Mouse (Mus musculus): ENCODE measurements around the gene Il17c. TPM values are rescaled to one million over a fixed set of nuclear protein-coding genes. Genes with fewer than 3 reads are reported as not detected.

Il17c gene
- polyA plus RNA-seq, 1 experiment from 2014 or later, result not detected

DNA sequence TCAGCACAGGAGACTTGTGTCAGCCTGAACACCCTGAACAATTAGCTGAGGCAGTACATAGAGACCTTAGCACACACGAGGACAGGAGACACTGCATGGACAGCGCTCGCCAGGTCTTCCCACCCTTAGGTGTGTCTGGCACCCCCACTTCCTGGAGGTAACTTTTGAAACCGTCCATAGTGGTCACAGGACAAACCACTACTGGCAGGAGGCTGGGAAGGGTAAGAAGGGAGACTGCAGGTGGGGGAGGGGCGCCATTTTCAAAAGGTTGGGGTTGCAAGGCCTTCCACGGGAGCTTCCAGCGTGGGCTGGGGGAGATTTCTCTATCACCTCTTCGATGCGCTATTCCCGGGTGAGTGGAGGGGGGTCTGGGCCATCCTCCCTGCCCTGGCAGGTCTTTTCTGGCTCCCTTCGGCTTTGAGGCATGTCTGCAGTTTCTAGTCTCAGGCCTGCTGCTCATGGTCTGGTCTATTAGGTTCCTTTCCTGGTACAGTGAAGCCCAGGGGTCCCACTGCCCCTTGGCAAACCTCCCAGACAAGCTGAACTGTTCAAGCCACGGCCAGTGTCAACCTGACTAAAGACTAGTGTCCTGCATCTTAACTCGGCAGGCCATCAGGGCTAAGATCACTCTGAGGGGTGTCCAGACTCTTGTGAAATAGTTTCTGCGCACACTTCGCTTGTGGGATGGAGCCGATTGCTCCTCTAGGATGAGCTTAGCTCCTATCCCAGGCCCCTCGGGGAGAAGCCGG is 10.0 kb downstream of the Il17c start:
- WGBS, result 28% methylated on average over 18 of the region's 18 CpGs
- peak overlapping the region; percentile 71 for H3K27ac ChIP-seq (replicated peaks)
- peaks cover 38% of the 10 kb centered on the region for H3K36me3 ChIP-seq
- ATAC-seq (ENCODE audit: extremely low read depth, insufficient number of reproducible peaks, low FRiP score, low TSS enrichment), result no peak
- peak overlapping the region; percentile 68 for H3K4me3 ChIP-seq
- H3K9ac ChIP-seq, result peak overlapping the region; percentile 88
- H3K4me2 ChIP-seq, result peak overlapping the region; percentile 90
- no peaks in the 10 kb centered on the region for H3K27me3 ChIP-seq (replicated peaks)
- H3K4me1 ChIP-seq, result peaks cover 19% of the 10 kb centered on the region
- no peaks in the 10 kb centered on the region for H3K9me3 ChIP-seq

DNA sequence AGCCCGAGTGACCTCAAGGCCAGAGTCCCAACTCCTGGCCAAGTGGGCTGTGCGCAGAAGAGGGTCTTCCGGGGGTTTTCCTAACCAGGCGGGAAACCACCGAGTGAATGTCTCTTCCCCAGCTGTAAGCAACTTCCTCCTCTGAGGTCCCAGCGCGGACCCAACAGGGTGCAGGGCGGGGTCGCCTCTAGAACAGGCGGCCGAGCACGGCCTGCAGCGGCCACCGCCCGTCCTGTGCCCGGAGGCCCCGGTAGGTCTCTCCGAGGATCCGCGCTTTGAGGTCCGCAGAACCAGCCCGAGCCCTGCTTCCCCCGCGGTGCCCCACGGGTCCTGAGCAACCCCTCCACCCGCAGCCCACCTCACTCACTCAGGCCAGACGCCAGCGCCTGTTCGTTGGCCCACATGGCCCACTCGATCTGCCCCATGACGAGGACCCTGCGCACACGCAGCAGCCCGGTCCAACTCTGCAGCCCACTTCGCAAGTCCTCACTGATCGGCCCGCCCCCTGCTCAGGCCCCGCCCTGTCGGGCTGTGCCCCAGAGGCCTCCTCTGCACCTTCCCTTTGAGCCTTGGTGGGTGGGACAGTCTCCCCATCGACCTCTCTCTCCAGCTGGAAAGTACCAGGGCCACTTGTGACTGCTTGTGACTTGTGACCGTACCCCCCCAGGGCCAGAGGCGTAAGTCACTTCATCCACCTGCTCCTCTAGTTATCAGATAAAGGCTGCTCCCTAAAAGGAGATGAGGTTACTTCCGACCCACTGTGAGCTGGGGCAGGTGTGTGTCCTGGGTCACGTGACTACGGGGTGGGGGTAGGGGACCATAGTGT is 10.8 kb downstream of the Il17c start, which contains the start of gene Cyba:
Gene Cyba, minus strand, starts transcription at position 488 of the 826 bp plus-strand sequence.
- Histone ChIP-seq H3K9me3 (no peaks in the 10 kb centered on the region), H3K36me3 (peaks cover 46% of the 10 kb centered on the region), H3K4me2 (peak within 1 kb of the TSS; percentile 90), H3K4me3 (peak within 1 kb of the TSS; percentile 68), H3K9ac (peak within 1 kb of the TSS; percentile 88), H3K4me1 (peaks cover 22% of the 10 kb centered on the region), H3K27me3 (replicated peaks) (no peaks in the 10 kb centered on the region), H3K27ac (replicated peaks) (peak within 1 kb of the TSS; percentile 71)
- 3% methylated on average over 45 of the region's 45 CpGs for WGBS
- ATAC-seq (ENCODE audit: extremely low read depth, insufficient number of reproducible peaks, low FRiP score, low TSS enrichment), result peak; percentile 51; the same call in 1 of the 2 replicates

DNA sequence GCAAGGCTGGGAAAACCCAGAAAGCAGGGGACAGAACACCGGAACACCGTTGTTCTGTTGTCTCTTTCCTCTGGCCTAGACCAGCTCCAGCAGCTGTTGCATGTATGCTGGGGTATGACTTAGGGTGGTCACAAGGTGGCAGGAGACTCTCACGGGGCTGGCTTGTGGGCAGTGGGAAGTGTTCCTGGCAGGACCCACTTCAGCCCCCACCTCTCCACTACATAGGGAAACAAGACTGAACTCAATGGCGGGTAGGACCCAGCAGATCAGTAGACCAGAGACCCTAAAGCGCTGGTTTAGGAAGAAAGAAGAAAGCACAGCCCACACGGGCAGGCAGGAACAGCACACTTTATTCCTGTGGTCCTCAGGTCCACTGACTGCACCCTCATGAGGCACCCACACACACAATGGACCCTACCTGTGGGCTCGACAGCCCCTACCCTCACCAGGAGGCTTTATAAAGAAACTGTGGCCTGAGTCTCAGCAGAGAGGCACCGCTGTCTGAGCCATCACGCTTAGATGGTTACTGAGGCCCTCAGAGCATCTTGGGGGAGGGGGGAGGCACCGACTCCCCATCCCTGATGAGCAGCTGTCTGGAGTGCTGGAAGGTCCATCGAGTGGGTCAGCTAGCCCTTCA is 11.6 kb downstream of the Il17c start:
- Histone ChIP-seq H3K27me3 (replicated peaks) (no peaks in the 10 kb centered on the region), H3K36me3 (peaks cover 51% of the 10 kb centered on the region), H3K4me1 (peaks cover 29% of the 10 kb centered on the region), H3K9me3 (no peaks in the 10 kb centered on the region), H3K4me3 (peak overlapping the region; percentile 68), H3K27ac (replicated peaks) (peak overlapping the region; percentile 71; the same call in 1 of the 2 replicates), H3K4me2 (peak overlapping the region; percentile 90), H3K9ac (peak overlapping the region; percentile 88)
- peak; percentile 1; the same call in 1 of the 2 replicates for ATAC-seq (ENCODE audit: extremely low read depth, insufficient number of reproducible peaks, low FRiP score, low TSS enrichment)
- 63% methylated on average over 11 of the region's 11 CpGs for WGBS

DNA sequence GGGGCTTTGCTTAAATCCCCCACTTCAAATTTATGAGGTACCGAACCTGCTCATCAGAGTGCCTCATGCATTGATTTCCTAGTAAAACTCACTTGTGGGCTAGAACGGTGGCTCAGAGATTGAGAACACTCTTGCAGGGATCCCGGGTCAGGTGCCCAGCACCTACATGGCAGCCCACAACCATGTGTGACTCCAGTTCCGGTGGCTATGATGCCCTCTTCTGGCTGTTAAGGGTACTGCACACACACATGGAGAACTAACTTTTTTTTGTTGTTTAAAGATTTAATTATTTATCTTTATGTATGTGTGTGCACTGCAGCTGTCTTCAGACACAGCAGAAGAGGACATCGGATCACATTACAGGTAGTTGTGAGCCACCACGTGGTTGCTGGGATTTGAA is 13.6 kb downstream of the Il17c start:
- Histone ChIP-seq H3K9me3 (no peaks in the 10 kb centered on the region), H3K4me2 (no peak overlapping the region), H3K9ac (no peak overlapping the region), H3K36me3 (peaks cover 56% of the 10 kb centered on the region), H3K4me3 (no peak overlapping the region), H3K4me1 (peaks cover 30% of the 10 kb centered on the region), H3K27ac (replicated peaks) (no peak overlapping the region), H3K27me3 (replicated peaks) (no peaks in the 10 kb centered on the region)
- WGBS, result 86% methylated on average over 6 of the region's 6 CpGs
- ATAC-seq (ENCODE audit: extremely low read depth, insufficient number of reproducible peaks, low FRiP score, low TSS enrichment), result no peak

DNA sequence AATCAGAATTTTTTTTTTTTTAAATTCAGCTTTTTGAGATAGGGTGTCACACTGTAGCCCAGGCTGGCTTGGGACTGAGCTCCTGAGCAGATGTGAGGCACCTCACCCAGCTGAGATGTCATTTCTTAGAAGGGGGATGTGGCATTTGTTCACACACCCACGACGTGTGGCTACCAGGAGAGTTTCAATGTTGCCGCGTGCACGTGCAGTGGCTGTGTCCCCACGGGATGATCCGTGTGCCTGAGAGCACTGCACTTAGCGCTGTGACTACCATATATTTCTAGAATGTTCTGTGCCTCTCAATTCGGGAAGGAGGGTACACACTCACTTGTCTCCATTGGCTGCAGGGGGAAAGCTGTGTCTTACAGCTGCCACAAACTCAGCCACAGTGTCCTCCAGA is 14.3 kb downstream of the Il17c start:
- 93% methylated on average over 9 of the region's 9 CpGs for WGBS

DNA sequence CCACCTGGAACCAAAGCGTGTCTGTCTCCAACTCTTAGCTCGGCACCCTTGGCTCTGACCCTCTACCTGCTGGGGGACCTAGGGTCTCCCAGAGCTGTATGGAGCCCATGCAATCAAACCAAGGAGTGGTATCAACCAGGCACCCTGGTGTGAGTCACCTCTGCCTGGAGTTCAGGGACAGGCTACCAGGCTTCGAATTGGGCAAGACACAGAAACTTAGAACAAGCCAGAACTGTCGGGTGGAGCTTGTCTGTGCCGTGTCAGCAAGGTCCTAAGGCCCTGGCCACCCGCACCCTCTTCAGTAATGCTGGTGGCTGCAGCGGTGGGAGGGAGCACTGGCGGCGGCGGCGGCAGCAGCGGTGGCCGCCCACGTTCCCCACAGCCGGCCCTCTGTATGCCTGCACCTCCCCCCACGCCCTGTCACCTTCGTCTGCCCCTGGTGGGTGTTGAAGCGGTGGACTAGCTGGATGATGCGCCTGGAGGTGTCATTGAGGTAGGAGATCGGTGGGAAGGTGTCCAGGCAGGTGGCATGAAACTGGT is 14.8 kb downstream of the Il17c start:
- Histone ChIP-seq H3K36me3 (peaks cover 56% of the 10 kb centered on the region), H3K4me1 (peaks cover 28% of the 10 kb centered on the region), H3K27me3 (replicated peaks) (no peaks in the 10 kb centered on the region), H3K27ac (replicated peaks) (no peak overlapping the region), H3K4me2 (no peak overlapping the region), H3K9ac (no peak overlapping the region), H3K4me3 (no peak overlapping the region), H3K9me3 (no peaks in the 10 kb centered on the region)
- ATAC-seq (ENCODE audit: extremely low read depth, insufficient number of reproducible peaks, low FRiP score, low TSS enrichment), result no peak
- 76% methylated on average over 20 of the region's 20 CpGs for WGBS

More for the DNA sequence above, 14.3 kb downstream of the Il17c start:
- H3K27ac ChIP-seq (replicated peaks), result no peak overlapping the region
- no peaks in the 10 kb centered on the region for H3K9me3 ChIP-seq
- no peak for ATAC-seq (ENCODE audit: extremely low read depth, insufficient number of reproducible peaks, low FRiP score, low TSS enrichment)
- H3K4me1 ChIP-seq, result peaks cover 30% of the 10 kb centered on the region
- H3K36me3 ChIP-seq, result peaks cover 56% of the 10 kb centered on the region
- H3K27me3 ChIP-seq (replicated peaks), result no peaks in the 10 kb centered on the region
- no peak overlapping the region for H3K9ac ChIP-seq
- H3K4me3 ChIP-seq, result no peak overlapping the region
- H3K4me2 ChIP-seq, result no peak overlapping the region

DNA sequence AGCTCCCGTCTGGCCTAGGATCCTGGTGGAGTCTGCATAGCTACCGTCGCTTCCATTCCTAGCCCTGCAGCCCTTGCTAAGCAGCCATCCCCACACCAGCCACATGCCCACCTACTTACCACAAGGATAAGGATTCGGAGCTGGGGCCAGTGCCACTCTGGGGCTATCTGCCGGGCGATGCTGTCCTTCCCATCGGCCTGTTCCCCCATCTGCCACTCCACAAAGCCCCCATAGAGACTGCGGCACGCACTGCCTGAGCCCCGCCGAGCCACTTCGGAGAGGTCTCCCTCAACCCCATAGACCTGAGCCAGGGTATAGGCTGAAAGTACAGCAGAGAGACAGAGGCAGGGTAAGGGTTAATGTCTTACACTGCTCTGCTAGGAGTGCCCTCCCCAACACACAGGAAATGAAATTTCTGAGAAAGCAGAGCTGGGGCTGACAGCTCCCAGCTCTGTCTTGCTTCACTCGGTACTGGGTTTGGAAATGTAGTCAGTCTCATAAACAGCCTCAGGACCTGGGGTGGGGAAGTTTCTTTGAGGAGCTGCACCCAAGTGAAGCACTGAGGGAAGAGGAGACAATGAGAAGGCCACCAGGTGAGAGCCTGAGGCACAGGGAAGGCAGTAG is 16.0 kb downstream of the Il17c start:
- H3K36me3 ChIP-seq, result peaks cover 56% of the 10 kb centered on the region
- WGBS, result 82% methylated on average over 13 of the region's 13 CpGs

DNA sequence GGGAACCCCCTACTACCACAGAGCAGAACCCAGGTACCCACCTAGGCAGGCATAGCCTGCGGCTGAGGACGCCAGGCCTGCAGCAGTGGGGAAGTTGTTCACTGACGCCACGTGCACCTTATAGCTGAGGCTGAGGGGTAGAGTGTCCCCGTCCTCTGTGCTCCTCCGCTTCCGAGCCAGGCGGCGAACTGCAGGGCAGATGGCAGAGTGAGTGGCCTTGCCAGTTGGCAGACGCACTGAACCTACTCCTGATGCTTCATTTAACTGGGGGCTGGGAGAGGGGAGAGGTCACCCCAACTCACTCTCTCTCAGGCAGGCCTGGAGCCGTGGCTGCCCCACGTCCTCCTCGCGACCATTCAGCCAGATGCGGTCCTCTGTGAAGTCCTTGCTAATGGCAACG is 17.5 kb downstream of the Il17c start:
- 87% methylated on average over 16 of the region's 16 CpGs for WGBS
- ATAC-seq (ENCODE audit: extremely low read depth, insufficient number of reproducible peaks, low FRiP score, low TSS enrichment), result no peak
- Histone ChIP-seq H3K4me3 (no peak overlapping the region), H3K4me1 (peaks cover 21% of the 10 kb centered on the region), H3K9me3 (no peaks in the 10 kb centered on the region), H3K4me2 (no peak overlapping the region), H3K36me3 (peaks cover 46% of the 10 kb centered on the region), H3K27me3 (replicated peaks) (no peaks in the 10 kb centered on the region), H3K9ac (no peak overlapping the region), H3K27ac (replicated peaks) (no peak overlapping the region)

More for the DNA sequence above, 16.0 kb downstream of the Il17c start:
- peaks cover 23% of the 10 kb centered on the region for H3K4me1 ChIP-seq
- no peaks in the 10 kb centered on the region for H3K27me3 ChIP-seq (replicated peaks)
- peak overlapping the region; percentile 8; the same call in 1 of the 2 replicates for H3K4me2 ChIP-seq
- H3K27ac ChIP-seq (replicated peaks), result peak overlapping the region; percentile 63
- no peak for ATAC-seq (ENCODE audit: extremely low read depth, insufficient number of reproducible peaks, low FRiP score, low TSS enrichment)
- no peak overlapping the region for H3K4me3 ChIP-seq
- H3K9ac ChIP-seq, result peak overlapping the region; percentile 33
- no peaks in the 10 kb centered on the region for H3K9me3 ChIP-seq

DNA sequence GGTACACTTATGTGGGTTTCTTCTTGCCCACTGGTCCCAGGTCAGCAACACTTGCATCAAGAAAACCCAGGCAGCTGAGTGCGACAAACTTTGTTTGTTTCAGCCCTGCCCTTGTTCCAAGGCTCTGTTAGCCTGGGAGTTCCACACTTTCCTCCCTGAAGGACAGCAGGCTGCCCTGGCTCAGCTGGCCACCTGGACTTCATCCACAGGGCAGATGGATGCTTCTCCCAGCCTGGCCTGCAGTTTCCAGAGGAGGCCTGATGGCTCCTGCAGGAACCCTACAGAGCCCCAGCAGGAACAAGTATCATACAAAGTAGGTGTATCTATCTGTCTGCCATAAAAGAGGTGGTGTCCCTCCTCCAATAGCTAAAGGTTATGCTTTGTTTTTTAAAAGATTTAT is 19.5 kb downstream of the Il17c start:
- H3K4me2 ChIP-seq, result no peak overlapping the region
- H3K4me3 ChIP-seq, result no peak overlapping the region
- H3K9me3 ChIP-seq, result no peaks in the 10 kb centered on the region
- no peak for ATAC-seq (ENCODE audit: extremely low read depth, insufficient number of reproducible peaks, low FRiP score, low TSS enrichment)
- H3K4me1 ChIP-seq, result peaks cover 41% of the 10 kb centered on the region
- WGBS, result 89% methylated on average over 1 of the region's 1 CpGs
- H3K9ac ChIP-seq, result no peak overlapping the region
- no peaks in the 10 kb centered on the region for H3K27me3 ChIP-seq (replicated peaks)
- H3K36me3 ChIP-seq, result peaks cover 26% of the 10 kb centered on the region
- no peak overlapping the region for H3K27ac ChIP-seq (replicated peaks)

DNA sequence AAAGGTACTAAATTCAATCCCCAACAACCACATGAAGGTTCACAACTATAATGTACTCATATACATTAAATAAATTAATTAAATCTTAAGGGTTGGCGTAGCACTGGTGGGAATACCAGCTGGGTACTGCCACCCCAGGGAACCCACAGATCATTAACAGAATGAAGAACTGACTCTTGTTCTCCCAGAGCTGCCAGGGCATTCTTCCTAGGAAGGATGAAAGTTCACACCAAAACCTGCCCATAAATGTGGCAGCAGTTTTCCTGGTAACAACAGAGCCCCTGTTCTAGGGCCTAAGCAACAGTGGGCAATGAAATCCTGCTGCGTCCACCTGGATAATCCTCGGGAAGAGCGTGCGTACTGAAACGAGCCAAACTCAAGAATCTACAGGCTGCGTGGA is 20.5 kb downstream of the Il17c start:
- 26% methylated on average over 7 of the region's 7 CpGs for WGBS

More for the DNA sequence above, 20.5 kb downstream of the Il17c start:
- peak overlapping the region; percentile 82 for H3K4me3 ChIP-seq
- H3K4me1 ChIP-seq, result peaks cover 41% of the 10 kb centered on the region
- H3K27me3 ChIP-seq (replicated peaks), result no peaks in the 10 kb centered on the region
- no peaks in the 10 kb centered on the region for H3K9me3 ChIP-seq
- H3K4me2 ChIP-seq, result peak overlapping the region; percentile 100
- H3K9ac ChIP-seq, result peak overlapping the region; percentile 91
- no peak for ATAC-seq (ENCODE audit: extremely low read depth, insufficient number of reproducible peaks, low FRiP score, low TSS enrichment)
- H3K27ac ChIP-seq (replicated peaks), result peak overlapping the region; percentile 82; the same call in 1 of the 2 replicates
- H3K36me3 ChIP-seq, result peaks cover 16% of the 10 kb centered on the region

Data from heart, embryonic 13.5 days (tissue).